Mouse (Mus musculus): ENCODE measurements around the gene Ier5l.

Gene Ier5l

DNA sequence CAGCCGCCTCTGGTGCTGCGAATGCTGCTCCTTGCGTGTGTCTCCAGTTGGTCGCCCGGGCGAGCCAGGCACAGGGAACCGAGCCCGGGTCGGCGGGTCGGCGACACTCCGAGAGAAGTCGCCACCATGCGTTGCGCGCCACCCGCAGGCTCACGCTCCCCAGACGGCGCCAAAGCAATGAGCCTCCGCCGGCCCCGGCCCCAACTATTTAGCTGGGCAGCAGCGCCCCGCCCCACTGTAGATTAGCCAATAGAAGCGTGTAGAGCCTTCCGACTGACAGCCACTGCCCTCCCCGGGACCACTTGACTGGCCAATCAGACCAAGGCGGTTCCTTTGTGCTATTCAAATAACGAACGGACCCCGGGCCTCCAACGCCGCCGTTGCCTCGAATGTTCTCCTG lies at the start of gene Ier5l:
TSS of gene Ier5l (minus strand) at position 181 of the 400 bp plus-strand sequence.
- peak; percentile 97 for DNase-seq (ENCODE audit: low spot score in 2 of 2)

DNA sequence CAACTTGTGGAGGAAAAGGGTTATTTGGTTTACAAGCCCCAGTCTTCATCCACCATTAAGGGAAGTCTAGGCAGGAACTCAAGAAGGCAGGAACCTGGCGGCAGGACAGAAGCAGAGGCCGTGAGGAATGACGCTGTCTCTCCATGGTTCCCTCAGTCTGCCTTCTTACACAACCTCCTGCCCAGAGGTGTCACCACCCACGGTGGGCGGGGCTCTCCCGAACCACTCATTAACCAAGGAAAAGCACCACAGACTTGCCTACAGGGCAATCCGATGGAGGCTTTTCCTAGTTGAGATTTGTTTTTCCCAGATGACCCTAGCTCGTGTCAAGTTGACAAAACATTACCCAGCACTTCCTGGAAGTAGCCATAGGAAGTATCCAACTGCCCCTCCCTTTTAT lies 49.7 kb upstream of the Ier5l start:
- DNase-seq (ENCODE audit: low spot score in 2 of 2): no peak

DNA sequence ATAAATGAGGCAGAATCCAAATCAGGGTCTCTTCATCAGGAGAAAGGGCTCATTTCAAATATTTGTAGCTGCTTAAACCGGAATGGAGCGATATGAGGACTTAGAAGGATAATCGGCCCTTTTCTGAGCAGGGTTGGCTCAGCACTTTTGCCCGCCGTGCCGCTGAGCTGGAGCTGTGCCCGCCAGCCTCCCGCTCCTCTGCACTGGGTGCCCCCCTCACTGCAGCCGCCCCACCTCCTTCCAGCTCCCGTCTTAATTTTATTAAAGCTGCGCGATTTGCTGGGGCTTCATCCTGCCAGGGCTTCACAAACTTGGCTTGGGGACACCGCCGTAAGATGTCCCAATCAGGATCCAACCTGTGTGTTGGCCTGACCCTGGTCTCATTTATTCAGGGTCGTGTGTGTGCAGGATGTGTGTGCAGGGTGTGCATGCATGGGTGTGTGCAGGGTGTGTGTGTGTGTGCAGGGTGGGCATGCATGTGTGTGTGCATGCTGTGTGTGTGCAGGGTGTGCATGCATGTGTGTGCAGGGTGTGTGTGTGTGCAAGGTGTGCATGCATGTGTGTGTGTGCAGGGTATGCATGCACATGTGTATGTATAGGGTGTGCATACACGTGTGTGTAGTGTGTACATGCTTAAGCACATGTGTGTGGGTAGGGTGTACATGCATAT lies 36.8 kb upstream of the Ier5l start:
- peak in 1 of 2 experiments; percentile 51 for DNase-seq (ENCODE audit: low spot score in 2 of 2)

DNA sequence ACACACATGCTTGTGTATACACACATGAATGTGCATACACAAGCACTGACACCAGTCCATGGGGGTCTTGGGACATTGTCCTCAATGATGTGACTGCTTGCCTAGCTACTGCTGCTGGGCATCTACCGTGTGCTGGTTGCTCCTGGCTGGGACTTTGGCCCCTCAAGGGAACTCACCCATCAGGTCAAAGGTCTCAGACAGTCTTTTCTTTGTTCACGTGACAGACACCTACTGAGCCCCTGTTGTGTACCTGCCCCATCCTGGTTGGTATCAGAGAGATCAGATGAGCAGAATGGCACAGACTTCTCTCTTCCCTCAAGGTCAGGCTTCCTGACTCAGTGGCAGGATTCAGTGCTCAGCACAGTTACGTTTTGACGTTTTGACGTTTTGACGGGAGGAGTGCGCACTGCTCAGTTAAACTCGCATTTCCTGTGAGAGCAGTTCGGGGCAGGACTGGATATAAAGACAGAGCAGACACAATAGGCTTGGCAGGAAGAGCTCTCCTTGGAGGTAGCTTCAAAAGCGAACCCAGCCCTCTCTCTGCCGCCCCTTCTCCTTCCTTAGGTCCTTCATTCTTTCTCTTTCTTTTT lies 33.2 kb upstream of the Ier5l start:
- no peak for DNase-seq (ENCODE audit: low spot score in 2 of 2)

DNA sequence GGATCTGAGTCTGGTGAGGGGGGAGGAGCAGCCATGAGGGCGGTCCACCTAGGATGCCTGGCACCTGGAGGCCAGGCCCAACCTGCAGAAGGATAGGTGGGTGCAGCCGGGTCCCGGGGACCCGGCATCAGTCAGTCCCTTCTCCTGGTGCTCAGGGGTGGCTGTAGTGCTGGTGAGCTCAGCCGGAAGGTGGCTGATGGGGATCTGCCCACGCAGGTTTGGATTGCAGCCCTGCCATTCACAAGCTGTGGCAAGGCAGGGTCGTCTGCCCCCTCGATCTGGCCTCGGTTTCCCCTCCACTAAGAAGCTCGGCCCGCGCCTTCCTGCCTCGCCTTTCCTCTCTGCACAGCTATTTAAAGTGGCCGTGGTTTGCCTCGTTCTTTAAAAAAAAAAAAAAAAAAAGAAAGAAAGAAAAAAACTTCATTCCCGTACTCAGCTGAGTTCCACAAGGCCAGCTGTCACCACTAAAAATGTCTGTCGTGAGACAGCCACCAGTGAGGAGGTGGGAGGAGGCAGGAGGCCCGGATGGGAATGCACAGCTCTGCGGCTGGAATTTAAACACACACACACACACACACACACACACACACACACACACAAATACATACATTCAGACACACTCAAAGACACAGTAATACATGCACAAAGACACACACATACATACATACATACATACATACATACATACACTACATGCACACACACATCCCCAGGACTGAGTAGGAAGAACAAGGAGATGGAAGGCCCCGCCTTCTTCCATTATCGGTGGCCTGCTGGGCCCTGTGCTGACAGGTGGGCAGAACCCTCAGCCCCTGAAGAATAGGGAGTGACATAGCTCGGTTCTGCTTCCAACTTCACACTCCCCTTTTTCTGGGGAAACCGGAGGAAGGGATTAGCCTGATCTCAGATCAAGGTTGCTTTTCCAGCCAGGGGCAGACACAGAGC lies 29.9 kb upstream of the Ier5l start:
- peak; percentile 85 to 93 for DNase-seq (ENCODE audit: low spot score in 2 of 2)

DNA sequence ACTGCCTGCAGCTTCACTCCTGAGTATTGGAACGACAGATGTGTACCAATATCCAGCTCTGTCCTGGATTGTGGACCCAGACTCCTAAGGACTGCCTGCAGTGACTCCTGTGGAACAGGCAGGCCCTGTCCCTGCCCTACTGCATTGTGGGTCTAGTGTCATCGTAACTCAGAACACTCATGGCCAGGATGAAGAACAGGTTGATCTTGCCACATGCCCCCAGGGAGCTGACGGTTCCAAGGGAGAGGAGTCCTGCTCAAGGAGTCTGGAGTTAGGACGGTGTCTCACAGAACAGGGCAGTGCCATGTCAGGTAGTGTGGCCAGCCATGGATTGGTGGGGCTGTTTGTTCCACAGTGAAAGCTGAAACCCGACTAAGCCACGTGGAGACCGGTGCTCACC lies 27.7 kb upstream of the Ier5l start:
- DNase-seq (ENCODE audit: low spot score in 2 of 2): no peak

DNA sequence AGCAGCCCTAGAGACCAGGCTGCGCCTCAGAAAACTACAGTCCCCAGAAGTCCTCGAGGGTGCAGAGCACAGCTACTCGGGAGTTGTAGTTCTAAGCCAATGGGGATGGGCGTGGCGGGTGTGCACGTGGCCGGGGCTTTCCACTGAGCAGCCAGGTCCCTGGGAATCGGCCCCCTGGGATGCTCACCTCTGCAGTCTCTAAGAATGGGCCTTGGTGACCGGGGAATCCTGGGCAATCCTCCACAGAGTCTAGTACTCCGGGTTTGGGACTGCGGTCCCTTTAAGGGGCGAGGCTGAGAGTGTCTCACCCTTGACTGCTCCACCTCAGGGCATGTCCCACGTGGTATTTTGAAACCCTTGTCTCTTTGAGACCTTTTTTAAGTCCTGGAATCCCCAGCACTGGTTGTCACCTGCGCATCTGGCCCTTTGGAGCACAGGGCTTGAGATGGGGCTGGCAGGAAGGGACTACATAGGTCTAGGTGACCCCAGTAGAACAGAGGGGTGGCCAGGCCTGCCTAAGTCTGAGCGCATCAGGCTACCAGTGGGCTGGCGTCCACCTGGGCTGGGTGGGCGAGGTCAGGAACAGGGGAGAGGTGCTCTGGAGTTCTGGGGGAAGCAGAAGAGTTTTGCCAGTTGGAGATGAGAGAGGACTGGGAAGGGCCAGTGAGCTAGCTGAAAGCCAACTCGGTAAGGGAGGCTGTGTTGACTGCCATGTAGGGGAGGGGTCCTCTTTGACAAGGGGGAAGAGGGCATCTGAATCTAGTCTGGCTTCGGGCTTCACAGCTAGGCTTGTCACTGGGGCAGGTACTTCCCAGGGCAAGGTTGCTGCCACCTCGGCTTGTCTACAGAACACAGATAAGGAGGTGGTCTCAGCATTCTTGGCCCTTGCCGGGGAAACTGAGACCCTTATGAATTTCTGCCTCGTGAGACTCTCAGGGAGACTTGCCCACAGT lies 22.2 kb upstream of the Ier5l start:
- peak; percentile 79 to 84 for DNase-seq (ENCODE audit: low spot score in 2 of 2)

DNA sequence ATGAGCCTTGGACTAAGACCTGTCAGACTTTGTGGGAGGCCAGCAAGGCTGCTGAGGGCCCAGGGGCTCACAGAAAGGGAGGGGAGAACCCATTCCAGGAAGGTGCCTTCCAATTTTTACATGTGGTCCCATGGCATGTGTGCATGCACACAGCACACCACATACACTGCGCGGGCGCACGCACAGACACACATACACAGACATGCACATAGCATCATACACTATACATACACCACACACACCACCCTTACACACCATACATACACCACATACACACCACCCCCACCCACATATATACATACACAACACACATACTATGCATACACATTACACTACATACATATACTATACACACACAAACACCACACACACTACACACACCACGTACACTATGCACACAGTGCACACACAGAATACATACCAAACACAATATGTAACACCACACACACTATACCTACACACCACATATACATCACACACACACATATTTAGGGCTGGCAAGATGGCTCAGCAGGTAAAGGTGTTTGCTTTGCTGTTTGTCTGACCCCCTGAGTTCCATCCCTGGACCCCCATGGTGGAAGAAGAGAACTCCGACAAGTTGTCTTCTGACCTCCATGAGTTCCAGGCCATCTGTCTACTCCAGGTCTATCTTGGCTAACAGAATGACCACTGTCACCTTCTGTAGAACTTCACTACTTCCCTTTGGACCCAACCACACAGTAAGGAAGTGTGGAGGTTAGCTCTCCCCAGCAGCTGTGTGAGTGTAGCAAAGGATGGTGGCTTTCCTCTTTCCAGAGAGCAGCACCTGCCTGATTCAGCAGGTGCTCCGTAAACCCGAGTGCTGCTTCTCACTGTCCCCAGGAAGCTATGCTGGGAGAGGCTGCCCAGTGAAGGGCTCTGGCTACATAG lies 21.2 kb upstream of the Ier5l start:
- DNase-seq (ENCODE audit: low spot score in 2 of 2): no peak

DNA sequence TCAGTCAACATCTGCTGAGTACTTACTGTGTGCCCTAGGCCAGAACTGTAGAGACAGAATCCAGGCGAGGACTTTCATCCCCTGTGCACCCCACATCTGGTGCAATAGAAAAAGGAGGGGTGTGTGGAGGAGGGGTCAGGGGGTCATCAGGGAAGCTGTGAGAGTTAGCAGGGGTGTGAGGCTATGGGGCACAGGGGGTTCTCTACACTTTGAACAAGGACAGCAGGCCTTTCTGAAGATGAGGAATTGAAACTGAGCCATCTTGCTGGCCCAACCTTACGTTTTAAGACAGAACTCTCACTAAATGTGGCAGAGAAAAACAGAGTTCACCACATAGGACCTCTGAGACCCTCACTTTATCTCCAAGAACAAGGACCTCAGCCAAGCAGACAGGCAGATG lies 16.4 kb upstream of the Ier5l start:
- DNase-seq (ENCODE audit: low spot score in 2 of 2): no peak

DNA sequence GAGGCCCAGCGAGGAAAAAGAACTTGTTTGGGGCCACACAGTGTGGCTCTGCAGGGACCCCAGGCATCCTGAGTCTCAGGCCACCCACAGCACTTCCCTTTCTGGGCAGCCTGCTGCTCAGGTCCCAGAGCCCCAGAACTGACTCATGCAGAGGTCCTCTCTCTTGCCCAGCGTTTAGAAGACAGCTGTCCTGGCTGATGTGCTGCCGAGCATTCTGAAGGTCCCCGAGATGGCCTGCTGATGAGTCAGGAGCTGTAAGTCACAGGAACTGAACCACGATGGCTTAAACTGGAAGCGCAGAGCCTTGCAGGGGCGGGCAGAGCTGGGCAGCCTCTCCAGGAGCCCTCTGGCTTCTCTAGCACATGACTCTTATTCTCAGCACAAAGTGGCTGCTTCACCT lies 13.6 kb upstream of the Ier5l start:
- DNase-seq (ENCODE audit: low spot score in 2 of 2): no peak

DNA sequence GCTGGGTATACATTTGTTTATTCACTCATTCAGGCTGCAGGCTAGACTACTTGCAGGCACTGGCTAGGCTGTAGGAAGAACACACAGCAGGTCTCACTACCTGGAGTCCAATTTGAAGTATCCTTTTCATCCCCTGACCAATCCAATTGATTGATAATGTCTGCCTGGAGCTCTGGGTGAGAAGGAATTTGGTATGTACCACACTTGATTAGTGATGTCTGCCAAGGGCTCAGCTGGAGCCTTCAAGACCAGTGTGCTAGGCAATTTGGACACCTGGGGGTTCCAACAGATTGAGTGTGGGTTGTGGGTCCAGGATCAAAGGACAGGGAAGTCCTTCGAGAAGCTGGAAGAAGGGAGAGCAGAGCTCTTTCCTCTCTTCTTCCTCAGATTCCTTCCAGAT lies 4.5 kb upstream of the Ier5l start:
- no peak for DNase-seq (ENCODE audit: low spot score in 2 of 2)

DNA sequence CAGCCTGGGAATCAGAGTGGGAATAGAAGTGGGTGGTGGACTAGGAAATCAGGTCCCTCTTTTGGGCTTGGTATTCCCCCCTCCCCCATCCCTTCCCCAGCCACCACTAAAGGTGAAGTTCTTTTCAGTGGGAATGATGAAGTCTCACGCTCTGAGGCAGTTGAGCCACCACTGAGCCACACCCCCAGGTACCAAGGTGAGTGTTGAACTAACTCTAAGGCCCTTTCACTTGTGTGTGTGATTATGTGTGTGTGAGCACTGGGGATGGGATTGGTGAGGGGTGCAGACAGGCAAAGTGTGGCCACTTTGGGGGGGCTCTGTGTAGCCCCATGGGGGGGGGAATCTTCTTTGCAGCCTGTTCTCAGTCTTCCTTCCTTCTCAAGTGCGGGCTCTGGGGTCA lies 2.2 kb upstream of the Ier5l start:
- no peak for DNase-seq (ENCODE audit: low spot score in 2 of 2)

DNA sequence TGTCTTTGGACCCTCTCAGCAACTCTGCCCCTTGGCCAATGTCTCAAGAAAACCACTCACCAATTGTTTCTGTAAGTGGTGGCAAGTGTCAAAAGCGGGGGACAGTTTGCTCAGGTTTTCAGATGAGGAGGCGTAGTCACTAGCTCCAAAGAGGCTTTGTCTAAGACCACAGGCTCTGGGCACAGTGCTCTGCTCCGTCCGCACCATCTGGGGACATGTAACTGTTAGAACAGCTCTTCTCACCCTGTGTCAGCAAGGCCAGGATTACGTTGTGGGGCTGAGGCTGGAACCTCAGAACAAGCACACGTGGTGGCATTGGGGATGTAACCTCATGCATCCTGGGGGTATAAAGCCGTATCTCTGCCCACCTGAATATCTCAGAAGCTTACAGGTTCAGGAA lies 1.4 kb upstream of the Ier5l start:
- no peak for DNase-seq (ENCODE audit: low spot score in 2 of 2)

DNA sequence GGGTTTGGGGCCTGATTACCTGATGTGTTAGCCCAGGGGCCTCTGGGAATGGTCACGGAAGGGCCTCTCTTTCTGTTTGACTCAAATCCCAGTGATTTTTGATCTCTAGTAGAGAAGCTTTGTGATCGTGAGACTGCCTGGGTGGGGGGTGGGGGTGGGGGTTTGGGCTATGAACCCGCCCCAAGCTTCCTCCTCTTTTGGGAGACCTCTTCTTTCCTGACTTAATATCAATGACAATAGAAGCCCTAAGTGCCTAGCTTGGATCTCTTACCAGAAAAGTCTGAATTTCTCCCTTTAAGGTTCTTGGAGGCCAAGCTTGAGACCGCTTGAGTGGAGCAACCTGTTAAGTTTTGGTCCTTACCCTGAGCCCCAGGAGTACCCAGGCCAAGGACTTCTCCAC lies 757 bp upstream of the Ier5l start:
- no peak for DNase-seq (ENCODE audit: low spot score in 2 of 2)

DNA sequence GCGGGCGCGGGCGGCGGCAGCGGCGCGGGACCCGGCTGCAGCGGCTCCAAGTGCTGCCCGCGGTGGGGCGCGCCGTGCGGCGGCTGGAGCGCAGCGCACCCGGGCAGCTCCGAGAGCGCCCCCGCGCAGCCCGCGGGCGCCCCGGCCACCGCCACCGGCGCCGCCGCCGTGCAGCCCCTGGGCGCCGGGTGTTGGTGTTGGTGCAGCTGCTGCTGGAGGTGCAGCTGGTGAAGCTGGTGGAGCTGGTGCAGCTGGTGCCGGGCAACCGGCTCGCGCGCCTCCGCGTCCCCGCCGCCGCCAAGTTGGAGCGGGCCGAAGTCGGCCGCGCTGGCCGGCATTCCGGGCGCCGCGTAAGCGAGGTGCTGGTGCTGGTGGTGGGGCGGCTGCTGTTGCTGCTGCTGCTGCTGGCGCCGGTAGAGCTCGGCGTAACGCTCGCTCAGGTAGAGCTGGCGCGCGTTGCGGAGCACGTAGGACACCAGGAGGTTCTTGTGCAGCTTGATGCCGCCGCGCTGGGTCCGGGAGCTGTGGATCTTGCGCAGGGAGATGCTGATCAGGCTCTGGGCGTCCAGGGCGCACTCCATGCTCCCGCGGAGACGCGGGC lies 488 bp downstream of the Ier5l start:
- peak; percentile 77 to 79 for DNase-seq (ENCODE audit: low spot score in 2 of 2)

DNA sequence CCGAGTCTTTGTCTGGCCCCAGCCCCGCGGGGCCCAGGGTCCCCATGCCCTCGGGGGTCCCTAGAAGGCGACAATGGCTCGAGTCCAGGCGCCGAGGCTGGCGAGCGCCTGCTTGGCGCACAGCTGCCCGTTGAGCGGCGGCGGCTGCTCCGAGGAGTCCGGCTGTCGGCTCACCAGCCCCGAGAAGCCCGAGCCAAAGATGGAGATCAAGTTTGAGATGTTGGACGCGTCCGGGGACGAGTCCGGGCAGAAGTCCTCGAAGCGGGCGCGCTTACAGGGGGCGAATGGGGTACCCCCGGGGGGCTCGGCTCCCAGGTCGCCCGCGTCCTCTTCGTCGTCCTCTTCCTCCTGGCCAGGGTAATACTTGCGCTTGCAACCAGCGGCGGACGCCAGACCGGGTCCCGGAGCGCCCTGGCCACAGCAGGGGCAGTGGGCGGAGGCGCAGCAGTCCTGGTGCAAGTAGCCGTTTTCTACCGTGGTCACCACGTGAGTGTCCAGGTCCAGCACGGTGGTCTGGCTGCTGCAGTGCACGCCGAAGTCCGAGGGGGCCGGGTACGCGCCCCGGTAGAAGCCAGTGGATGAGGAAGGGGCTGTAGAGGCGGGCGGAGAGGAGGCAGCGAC lies 1.2 kb downstream of the Ier5l start:
- peak; percentile 54 to 64 for DNase-seq (ENCODE audit: low spot score in 2 of 2)

DNA sequence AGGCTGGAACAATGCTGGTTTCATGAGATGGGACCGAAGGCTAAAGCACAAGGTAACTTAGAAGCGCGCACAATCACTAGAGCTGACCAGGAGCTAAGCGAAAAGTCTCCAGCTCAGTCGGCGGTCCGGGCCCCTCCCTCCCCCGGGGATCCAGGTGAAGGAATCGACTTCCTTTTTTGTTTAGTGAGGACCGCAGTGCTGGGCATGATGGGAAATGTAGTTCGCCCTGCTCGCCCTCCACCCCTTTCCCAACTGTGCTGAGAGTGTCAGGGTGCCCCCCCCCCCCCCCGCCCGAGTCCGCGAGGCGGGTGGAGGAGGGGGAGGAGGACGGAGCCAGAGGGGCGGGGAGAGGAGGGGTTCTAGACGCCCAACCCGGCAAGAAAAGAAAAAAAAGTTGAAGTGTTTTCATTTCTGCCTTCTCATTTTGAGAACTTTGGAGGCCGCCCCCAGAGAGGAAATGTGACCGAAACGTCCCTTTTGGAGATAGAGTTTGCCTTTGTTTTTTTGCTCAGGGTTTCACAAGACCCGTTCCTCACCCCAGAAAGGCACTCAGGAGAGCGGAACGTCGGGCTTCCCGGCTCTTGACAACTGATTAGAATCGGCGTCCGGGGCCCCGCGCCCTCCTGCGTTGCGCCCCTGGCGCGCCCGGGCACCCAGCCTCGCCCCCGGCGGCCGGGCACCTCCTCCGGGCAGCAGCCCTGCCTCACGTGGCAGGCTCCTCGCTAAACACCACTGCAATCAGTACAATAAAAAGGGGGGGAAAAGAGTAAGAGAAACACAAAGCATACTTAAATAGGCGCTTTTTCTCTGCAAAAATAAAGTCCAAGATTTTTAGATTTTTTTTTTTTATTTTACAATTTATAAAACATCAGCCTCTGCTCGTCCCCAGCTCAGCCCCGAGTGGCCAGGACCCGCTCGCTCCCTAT lies 2.0 kb downstream of the Ier5l start:
- peak; percentile 77 to 82 for DNase-seq (ENCODE audit: low spot score in 2 of 2)

DNA sequence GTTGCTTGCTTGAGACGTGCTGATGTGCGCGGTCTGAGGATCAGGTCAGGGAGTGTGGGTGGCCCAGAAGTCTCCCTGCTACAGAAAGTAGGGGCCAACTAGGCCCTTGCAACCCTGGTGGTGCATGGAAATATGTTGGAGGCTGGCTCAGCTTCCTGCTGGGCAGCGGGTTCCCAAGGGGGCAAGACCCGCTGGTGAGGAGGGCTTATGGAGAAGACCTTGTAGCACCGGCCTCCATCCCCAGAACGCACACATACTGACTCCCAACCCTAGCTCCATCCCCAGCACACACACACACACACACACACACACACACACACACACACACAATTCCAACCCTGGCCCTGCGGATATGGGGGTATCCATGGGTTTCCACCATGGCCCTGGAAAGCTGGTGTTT lies 3.0 kb downstream of the Ier5l start:
- no peak for DNase-seq (ENCODE audit: low spot score in 2 of 2)
